Mouse (Mus musculus) MEL (cell line): ENCODE data around the gene Skor1. TPM values are rescaled to one million over a fixed set of nuclear protein-coding genes. Genes with fewer than 3 reads are reported as not detected.

ENCODE experiments used
- DNase-seq: peaks from one replicate; pipeline ENCODE4 v3.0.0; 2011; ENCODE audit warnings: low read depth, low spot score
- H3K27ac ChIP-seq: 2 replicates; pipeline ENCODE4 v1.5.1; 2012; ENCODE audit warnings: low read depth, mild to moderate bottlenecking, control low read depth, low read length, moderate library complexity; ENCODE audit not compliant: control insufficient read depth
- H3K27me3 ChIP-seq, 2 experiments: fragments of 150-350 bp in 1 of 2; sonication (generic) in 1 of 2; 2 replicates each; pipeline ENCODE4 v1.6.1; 2012; ENCODE audit warnings: low read length in 2 of 2, mild to moderate bottlenecking in 2 of 2, improper control_type of control experiment in 1 of 2, moderate library complexity in 1 of 2; ENCODE audit not compliant: insufficient read depth in 2 of 2, control insufficient read depth in 1 of 2
- H3K36me3 ChIP-seq, 2 experiments: 2 replicates each; pipeline ENCODE4 v1.6.1; 2012 to 2014; ENCODE audit warnings: low read length in 2 of 2, improper control_type of control experiment in 1 of 2, inconsistent platforms in 1 of 2, mild to moderate bottlenecking in 1 of 2; ENCODE audit not compliant: insufficient read depth in 2 of 2, control insufficient read depth in 1 of 2
- H3K4me1 ChIP-seq, 2 experiments: fragments of 150-350 bp in 1 of 2; sonication (generic) in 1 of 2; 2 replicates each; pipeline ENCODE4 v1.6.1; 2012; ENCODE audit warnings: low read length in 2 of 2, improper control_type of control experiment in 1 of 2, mild to moderate bottlenecking in 1 of 2; ENCODE audit not compliant: insufficient read depth in 2 of 2, control insufficient read depth in 1 of 2
- H3K4me3 ChIP-seq, 2 experiments: fragments of 150-350 bp in 1 of 2; sonication (generic) in 1 of 2; 2 replicates each; pipeline ENCODE4 v1.5.1; 2012; ENCODE audit warnings: low read depth in 2 of 2, low read length in 2 of 2, mild to moderate bottlenecking in 2 of 2, moderate library complexity in 2 of 2, control low read depth in 1 of 2, improper control_type of control experiment in 1 of 2; ENCODE audit not compliant: control insufficient read depth in 1 of 2, insufficient read depth in 1 of 2
- H3K79me2 ChIP-seq: 2 replicates; pipeline ENCODE4 v1.6.1; 2012; ENCODE audit warnings: mild to moderate bottlenecking, low read length, moderate library complexity; ENCODE audit not compliant: control insufficient read depth, poor library complexity, insufficient read depth
- H3K9ac ChIP-seq: 2 replicates; pipeline ENCODE4 v1.6.1; 2012; ENCODE audit warnings: low read depth, mild to moderate bottlenecking, control low read depth, low read length, moderate library complexity; ENCODE audit not compliant: control insufficient read depth, poor library complexity, severe bottlenecking
- H3K9me3 ChIP-seq: fragments of 150-350 bp; sonication (generic); replicated peaks from 2 replicates; pipeline ENCODE4 v1.6.1; 2012; ENCODE audit warnings: mild to moderate bottlenecking, low read length, improper control_type of control experiment, moderate library complexity; ENCODE audit not compliant: insufficient read depth
- CTCF ChIP-seq, 3 experiments: IDR thresholded peaks in 2 of 3; conservative IDR thresholded peaks in 1 of 3; 2 replicates each; pipeline ENCODE4 v1.5.1; 2011 to 2012; ENCODE audit warnings: low read length in 3 of 3, low read depth in 2 of 3, mild to moderate bottlenecking in 2 of 3, improper control_type of control experiment in 1 of 3, inconsistent platforms in 1 of 3, mixed read lengths in 1 of 3, moderate library complexity in 1 of 3; ENCODE audit not compliant: control insufficient read depth in 1 of 3, insufficient read depth in 1 of 3, poor library complexity in 1 of 3, severe bottlenecking in 1 of 3
- ELF1 ChIP-seq: IDR thresholded peaks from 2 replicates; pipeline ENCODE4 v1.6.1; 2014; ENCODE audit warnings: low read depth, mild to moderate bottlenecking, inconsistent platforms, low read length, improper control_type of control experiment, moderate library complexity
- EP300 ChIP-seq, 2 experiments: IDR thresholded peaks; 2 replicates each; pipeline ENCODE4 v1.6.1; 2011; ENCODE audit warnings: improper control_type of control experiment in 2 of 2, low read length in 2 of 2, low read depth in 1 of 2, mild to moderate bottlenecking in 1 of 2
- ETS1 ChIP-seq: IDR thresholded peaks from 2 replicates; pipeline ENCODE4 v1.6.1; 2012; ENCODE audit warnings: low read depth, mild to moderate bottlenecking, inconsistent platforms, low read length, improper control_type of control experiment, moderate library complexity
- GABPA ChIP-seq: IDR thresholded peaks from 2 replicates; pipeline ENCODE4 v1.6.1; 2012; ENCODE audit warnings: low read depth, mild to moderate bottlenecking, inconsistent platforms, low read length, improper control_type of control experiment, moderate library complexity
- HCFC1 ChIP-seq: IDR thresholded peaks from 2 replicates; pipeline ENCODE4 v1.6.1; 2012; ENCODE audit warnings: low read depth, mild to moderate bottlenecking, inconsistent platforms, low read length, improper control_type of control experiment, moderate library complexity
- KAT2A ChIP-seq: conservative IDR thresholded peaks from 2 replicates; pipeline ENCODE4 v1.6.1; 2012; ENCODE audit warnings: low read depth, low read length, improper control_type of control experiment, inconsistent platforms
- MAFK ChIP-seq: IDR thresholded peaks from 2 replicates; pipeline ENCODE4 v1.6.1; 2011; ENCODE audit warnings: low read depth, mild to moderate bottlenecking, low read length, improper control_type of control experiment, borderline replicate concordance
- MAZ ChIP-seq: IDR thresholded peaks from 2 replicates; pipeline ENCODE4 v1.6.1; 2012; ENCODE audit warnings: low read depth, mild to moderate bottlenecking, inconsistent platforms, low read length, improper control_type of control experiment
- MXI1 ChIP-seq: IDR thresholded peaks from 2 replicates; pipeline ENCODE4 v1.6.1; 2011; ENCODE audit warnings: mild to moderate bottlenecking, low read depth, low read length, improper control_type of control experiment
- MYC ChIP-seq: IDR thresholded peaks from 2 replicates; pipeline ENCODE4 v1.6.1; 2011; ENCODE audit warnings: low read depth, mild to moderate bottlenecking, low read length, improper control_type of control experiment, moderate library complexity
- POLR2A ChIP-seq, 2 experiments: IDR thresholded peaks; 2 replicates each; pipeline ENCODE4 v1.6.1; 2011 to 2012; ENCODE audit warnings: low read length in 2 of 2, mild to moderate bottlenecking in 2 of 2, control low read depth in 1 of 2, improper control_type of control experiment in 1 of 2, low read depth in 1 of 2, moderate library complexity in 1 of 2; ENCODE audit not compliant: control insufficient read depth in 1 of 2, insufficient read depth in 1 of 2, poor library complexity in 1 of 2
- POLR2AphosphoS2 ChIP-seq: IDR thresholded peaks from 2 replicates; pipeline ENCODE4 v1.6.1; 2011; ENCODE audit warnings: low read length, improper control_type of control experiment
- RAD21 ChIP-seq: IDR thresholded peaks from 2 replicates; pipeline ENCODE4 v1.6.1; 2011; ENCODE audit warnings: mild to moderate bottlenecking, low read depth, low read length, improper control_type of control experiment
- TAL1 ChIP-seq: IDR thresholded peaks from 2 replicates; pipeline ENCODE4 v1.6.1; 2012; ENCODE audit warnings: mild to moderate bottlenecking, inconsistent platforms, low read length, moderate library complexity, mixed read lengths
- TBP ChIP-seq: IDR thresholded peaks from 2 replicates; pipeline ENCODE4 v1.8.0; 2011; ENCODE audit warnings: low read depth, low read length, improper control_type of control experiment
- ZC3H11A ChIP-seq: IDR thresholded peaks from 2 replicates; pipeline ENCODE4 v1.6.1; 2012; ENCODE audit warnings: low read depth, mild to moderate bottlenecking, inconsistent platforms, low read length, improper control_type of control experiment
- ZKSCAN1 ChIP-seq: IDR thresholded peaks from 2 replicates; pipeline ENCODE4 v1.6.1; 2012; ENCODE audit warnings: low read depth, mild to moderate bottlenecking, inconsistent platforms, low read length, improper control_type of control experiment, moderate library complexity
- ZMIZ1 ChIP-seq: IDR thresholded peaks from 2 replicates; pipeline ENCODE4 v1.6.1; 2012; ENCODE audit warnings: low read depth, mild to moderate bottlenecking, inconsistent platforms, low read length, improper control_type of control experiment, moderate library complexity
- polyA plus RNA-seq, 2 experiments: library from polyadenylated mRNA; stranded (reverse) in 1 of 2; unstranded in 1 of 2; fragments of >175 nt in 1 of 2; fragments of >200 nt in 1 of 2; gene quantifications; 2 replicates each; pipeline versions ENCODE4 v1.2.1 to v1.2.4; 2012; ENCODE audit warnings: low replicate concordance in 2 of 2, low read depth in 1 of 2; ENCODE audit not compliant: insufficient read length in 2 of 2, insufficient read depth in 1 of 2, missing spikeins in 1 of 2
- total RNA-seq: library from RNA; depleted of rRNA; stranded (reverse); fragments of 300-350 nt; gene quantifications from 2 replicates; pipeline ENCODE4 v1.2.3, GENCODE M21; 2012

Gene Skor1
- total and polyA plus RNA-seq, 3 experiments, result 0.06 TPM; not detected in 2

DNA sequence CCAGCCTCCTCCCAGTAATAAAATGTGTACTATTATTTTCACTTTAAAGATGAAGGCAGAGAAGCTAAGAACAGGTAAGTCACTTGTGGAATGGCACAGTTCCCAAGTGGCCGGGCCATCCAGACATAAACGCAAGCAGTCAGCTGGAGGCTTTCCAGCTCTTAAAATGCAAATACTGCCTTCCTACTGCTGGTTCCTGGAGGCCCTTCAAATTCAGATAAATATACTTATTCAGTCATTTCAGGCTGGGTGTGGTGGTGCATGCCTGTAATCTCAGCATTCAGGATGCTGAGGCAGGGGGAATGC, 39.0 kb downstream of the Skor1 start:
- no peaks in the 10 kb centered on the region for H3K4me1 ChIP-seq
- peaks cover 2 to 6% of the 10 kb centered on the region in 2 experiments; a peak in 3 of 4 replicates for H3K27me3 ChIP-seq
- H3K79me2 ChIP-seq, result no peaks in the 10 kb centered on the region
- DNase-seq, result no peak
- TF ChIP-seq GABPA, result no peak
- no peak for TF ChIP-seq KAT2A
- no peak for TF ChIP-seq RAD21
- no peak for TF ChIP-seq TAL1
- no peak for TF ChIP-seq MYC
- no peak overlapping the region for H3K27ac ChIP-seq
- H3K36me3 ChIP-seq, result no peaks in the 10 kb centered on the region
- H3K4me3 ChIP-seq, result no peak overlapping the region
- H3K9me3 ChIP-seq, result no peaks in the 10 kb centered on the region
- no peak overlapping the region for H3K9ac ChIP-seq

DNA sequence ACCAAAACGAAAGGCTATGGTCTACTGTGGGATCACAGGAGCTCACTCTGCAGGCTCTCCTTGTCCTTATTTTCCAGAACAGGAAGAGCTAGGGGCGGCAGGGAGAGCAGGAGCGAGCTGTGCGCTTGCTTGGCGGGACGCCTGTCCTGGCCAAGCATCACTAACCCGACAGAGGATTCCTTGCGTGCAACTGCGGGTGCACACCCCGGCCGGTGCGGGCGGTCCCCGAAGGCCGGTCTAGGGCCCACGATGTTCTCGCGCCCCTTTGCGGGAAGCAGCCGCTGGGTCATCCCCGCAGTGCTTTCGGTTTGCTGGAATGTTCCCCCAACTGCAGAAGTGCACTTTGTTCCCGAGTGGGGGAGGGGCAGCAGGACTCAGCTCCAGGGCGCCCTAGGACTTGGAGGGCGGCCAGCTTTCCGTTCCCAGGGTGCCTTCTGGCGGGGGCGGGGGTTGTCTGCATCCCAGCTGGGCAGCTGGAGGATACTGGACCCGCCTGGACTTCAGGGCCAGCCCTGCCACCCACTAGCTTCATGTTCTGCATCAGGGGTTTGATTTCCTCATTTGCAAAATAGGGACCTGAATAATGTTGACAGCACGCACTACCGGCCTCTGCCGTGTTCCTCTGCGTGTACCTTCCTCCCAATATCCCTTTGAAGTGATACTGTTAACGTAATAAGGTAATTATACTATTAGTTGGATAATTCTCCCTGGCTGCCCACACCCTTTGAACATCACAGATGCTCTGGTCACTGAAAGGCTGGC, 39.6 kb downstream of the Skor1 start:
- no peak overlapping the region for H3K9ac ChIP-seq
- peaks cover under 1 to 6% of the 10 kb centered on the region in 2 experiments; a peak in 3 of 4 replicates for H3K27me3 ChIP-seq
- no peaks in the 10 kb centered on the region for H3K9me3 ChIP-seq
- H3K36me3 ChIP-seq, result no peaks in the 10 kb centered on the region
- no peaks in the 10 kb centered on the region for H3K4me1 ChIP-seq
- DNase-seq, result no peak
- no peak for TF ChIP-seq POLR2AphosphoS2
- TF ChIP-seq ELF1, result no peak
- TF ChIP-seq ETS1, result no peak
- no peak for TF ChIP-seq GABPA
- TF ChIP-seq MAFK, result no peak
- no peak for TF ChIP-seq ZMIZ1
- TF ChIP-seq POLR2A (IDR thresholded peaks at IDR 0.05; ENCODE audit: control insufficient read depth in 1 of 2, insufficient read depth in 1 of 2, low read depth in 1 of 2, low read length in 2 of 2, poor library complexity in 1 of 2), result no peak
- TF ChIP-seq KAT2A, result no peak
- no peak for TF ChIP-seq ZC3H11A
- TF ChIP-seq CTCF (IDR thresholded peaks at IDR 0.05 in 2 of 3, conservative IDR thresholded peaks at IDR 0.05 in 1 of 3; ENCODE audit: control insufficient read depth in 1 of 3, insufficient read depth in 1 of 3, low read depth in 2 of 3, low read length in 3 of 3, poor library complexity in 1 of 3, severe bottlenecking in 1 of 3), result no peak
- TF ChIP-seq, all 39 proteins: peak for 0
- no peak overlapping the region for H3K27ac ChIP-seq
- no peaks in the 10 kb centered on the region for H3K79me2 ChIP-seq
- H3K4me3 ChIP-seq, result no peak overlapping the region

- Histone ChIP-seq H3K4me3 (no peak overlapping the region), H3K27me3 (peaks cover 0 to 5% of the 10 kb centered on the region in 2 experiments; a peak in 2 of 4 replicates), H3K27ac (no peak overlapping the region), H3K9ac (no peak overlapping the region), H3K79me2 (no peaks in the 10 kb centered on the region), H3K4me1 (no peaks in the 10 kb centered on the region), H3K36me3 (no peaks in the 10 kb centered on the region), H3K9me3 (no peaks in the 10 kb centered on the region)
- no peak for TF ChIP-seq MYC
- no peak for TF ChIP-seq MXI1
- no peak for TF ChIP-seq ZMIZ1
- TF ChIP-seq TBP, result no peak
- TF ChIP-seq ZKSCAN1, result no peak
- TF ChIP-seq MAZ, result no peak
- TF ChIP-seq HCFC1, result no peak
- no peak for TF ChIP-seq TAL1
- no peak for TF ChIP-seq EP300 (IDR thresholded peaks at IDR 0.05; ENCODE audit: low read depth in 1 of 2, low read length in 2 of 2)
- DNase-seq, result no peak
Measured at GRCm38 (mm10) chr9:63108580-63108979, 40.2 kb downstream of the Skor1 start.
